Mouse (Mus musculus) thymus, postnatal 36 days (tissue): Measurements from ENCODE around the gene Nmb.

Experiments used
- DNase-seq, 2 experiments: peaks; one replicate each; pipeline ENCODE4 v3.0.0; 2022; ENCODE audit warnings: mixed read lengths in 2 of 2

The Nmb gene

GRCm38 (mm10) chr7:80855316-80855715 lies 49.6 kb downstream of the Nmb start:
- no peak for DNase-seq

GRCm38 (mm10) chr7:80853218-80853617 lies 51.7 kb downstream of the Nmb start:
- DNase-seq: no peak
